Mouse (Mus musculus) heart, adult 10 weeks (tissue): ENCODE results near the gene Olfr1322. TPM values are rescaled to one million over a fixed set of nuclear protein-coding genes. Genes with fewer than 3 reads are reported as not detected.

ENCODE experiments used
- polyA plus RNA-seq: library from polyadenylated mRNA; stranded (reverse); fragments of 350-450 nt; fragmentation: Illumina TruSeq; extraction: RNeasy Lipid Tissue Mini Kit (QIAGEN cat#74804); gene quantifications from one replicate; pipeline ENCODE4 v1.2.3, GENCODE M21; 2014; ENCODE audit warnings: low read depth, low replicate concordance

Gene Olfr1322
- not detected for polyA plus RNA-seq

DNA sequence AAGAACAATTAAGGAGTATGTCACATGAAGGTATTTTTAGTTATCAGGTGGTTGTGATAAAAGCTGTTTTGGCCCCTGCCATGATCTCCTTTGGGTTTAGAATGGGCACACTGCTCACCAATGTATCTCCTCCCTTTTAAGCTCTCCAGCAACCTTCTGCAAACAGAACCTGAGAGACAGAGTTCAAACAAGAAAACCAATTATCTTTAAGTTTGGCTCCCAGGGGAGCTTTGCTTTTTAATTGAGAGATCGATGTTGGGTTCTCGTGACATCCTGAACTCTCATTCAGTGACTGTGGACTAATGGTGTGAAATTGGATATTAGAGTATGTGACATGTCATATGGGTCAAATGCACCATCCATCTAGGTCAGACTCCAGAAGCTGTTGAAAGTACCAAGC lies at the start of gene Olfr1322:
Gene Olfr1322, minus strand, starts transcription at position 101 of the 400 bp plus-strand sequence.

Other genes starting within 250 kb of the Olfr1322 start
- not detected for gene Olfr1320, start 219.2 kb downstream of the Olfr1322 start, polyA plus RNA-seq
- gene Olfr1321, start 156.4 kb downstream of the Olfr1322 start, polyA plus RNA-seq, result not detected
- gene Igsf1, start 93.7 kb downstream of the Olfr1322 start, polyA plus RNA-seq, result 11.1 TPM
- not detected for gene Olfr1323, start 127.9 kb upstream of the Olfr1322 start, polyA plus RNA-seq